Mouse (Mus musculus) neural tube, embryonic 12.5 days (tissue): ENCODE data around the gene Gdf15. TPM values are rescaled to one million over a fixed set of nuclear protein-coding genes. Genes with fewer than 3 reads are reported as not detected.
"Not testable (repeated sequence)": the region's sequence is repeated elsewhere in the genome, so short reads cannot be mapped to it uniquely, and the experiment has no call there.

Source experiments
- ATAC-seq: fragments of 200-750 bp; cut with Nextera tagmentation; 2 replicates; pipeline ENCODE4 v1.8.0; 2017; ENCODE audit warnings: low read depth, mild to moderate bottlenecking, moderate TSS enrichment, moderate library complexity; ENCODE audit not compliant: low FRiP score
- H3K27ac ChIP-seq: fragments of 300-500 bp; sonication (generic); 2 replicates; pipeline ENCODE4 v1.5.1; 2016
- H3K27me3 ChIP-seq: fragments of 300-500 bp; sonication (generic); replicated peaks from 2 replicates; pipeline ENCODE4 v1.6.1; 2016; ENCODE audit warnings: mild to moderate bottlenecking
- H3K36me3 ChIP-seq: fragments of 300-500 bp; sonication (generic); 2 replicates; pipeline ENCODE4 v1.6.1; 2016; ENCODE audit warnings: mild to moderate bottlenecking
- H3K4me1 ChIP-seq: fragments of 300-500 bp; sonication (generic); 2 replicates; pipeline ENCODE4 v1.6.1; 2016
- H3K4me2 ChIP-seq: fragments of 300-500 bp; sonication (generic); replicated peaks from 2 replicates; pipeline ENCODE4 v1.6.1; 2016; ENCODE audit warnings: mild to moderate bottlenecking
- H3K4me3 ChIP-seq: fragments of 300-500 bp; sonication (generic); 2 replicates; pipeline ENCODE4 v1.5.1; 2016
- H3K9ac ChIP-seq: fragments of 300-500 bp; sonication (generic); 2 replicates; pipeline ENCODE4 v1.6.1; 2016; ENCODE audit warnings: mild to moderate bottlenecking
- H3K9me3 ChIP-seq: fragments of 300-500 bp; sonication (generic); 2 replicates; pipeline ENCODE4 v1.6.1; 2016; ENCODE audit warnings: mild to moderate bottlenecking
- WGBS: fragments of 180-500 bp; shearing (Covaris S2); methylation state at CpG from one replicate; pipeline ENCODE4 v1.1.7; 2016; 5-methylcytosine and 5-hydroxymethylcytosine counted together
- polyA plus RNA-seq: library from polyadenylated mRNA; unstranded; fragments of >200 nt; fragmentation: Nextera tagmentation; extraction: Ambion mirVana; gene quantifications from 2 replicates; pipeline ENCODE4 v1.2.1, GENCODE M21; 2016

The Gdf15 gene
- polyA plus RNA-seq, 1 experiment from 2014 or later: not detected

DNA sequence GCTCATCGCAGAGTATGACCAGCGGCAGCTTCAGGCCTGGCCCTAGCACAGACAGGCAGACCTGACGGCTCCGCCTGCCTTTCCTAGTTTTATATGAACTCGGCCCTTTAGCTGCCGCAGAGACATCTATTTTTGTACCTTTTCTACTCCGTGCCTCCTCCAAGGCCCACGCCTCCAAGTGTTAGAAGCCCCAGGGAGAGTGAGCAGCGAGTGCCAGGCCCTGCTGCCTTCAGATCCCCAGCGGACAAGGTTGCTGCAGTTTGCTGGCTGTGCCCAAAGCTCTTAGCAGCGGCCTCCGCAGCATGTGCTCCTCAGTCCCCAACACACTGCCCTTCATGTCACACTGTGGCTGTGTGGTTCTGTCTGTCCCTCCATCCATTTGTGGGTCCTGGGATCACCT, 40.7 kb downstream of the Gdf15 start:
- Histone ChIP-seq H3K4me1 (peaks cover 34% of the 10 kb centered on the region), H3K9ac (no peak overlapping the region), H3K36me3 (peaks cover 49% of the 10 kb centered on the region), H3K4me3 (no peak overlapping the region), H3K27me3 (peaks cover 7% of the 10 kb centered on the region), H3K27ac (no peak overlapping the region), H3K4me2 (no peak overlapping the region), H3K9me3 (no peaks in the 10 kb centered on the region)
- no peak for ATAC-seq
- WGBS: 90% methylated on average over 12 of the region's 12 CpGs

DNA sequence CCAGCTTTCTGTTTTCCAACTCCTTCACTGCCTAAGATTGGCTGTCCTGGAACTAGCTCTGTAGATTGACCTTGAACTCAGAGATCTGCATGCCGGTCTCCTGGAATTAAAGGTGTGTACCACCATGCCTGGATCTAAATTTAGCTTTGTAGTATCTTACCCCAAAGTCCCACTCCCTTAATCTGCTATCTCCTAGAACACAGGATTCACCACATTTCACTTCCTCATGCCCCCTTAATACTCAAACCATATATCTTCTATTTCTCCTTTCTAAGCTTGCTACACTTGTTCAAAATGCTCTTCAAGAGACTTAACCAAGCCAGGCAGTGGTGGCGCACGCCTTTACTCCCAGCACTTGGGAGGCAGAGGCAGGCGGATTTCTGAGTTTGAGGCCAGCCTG, 44.3 kb downstream of the Gdf15 start:
- not testable (repeated sequence) for H3K9ac ChIP-seq, H3K27ac ChIP-seq, ATAC-seq, H3K27me3 ChIP-seq, H3K4me1 ChIP-seq, H3K4me2 ChIP-seq, H3K4me3 ChIP-seq, H3K9me3 ChIP-seq
- peaks cover 81% of the 10 kb centered on the region for H3K36me3 ChIP-seq
- WGBS: 94% methylated on average over 4 of the region's 4 CpGs

DNA sequence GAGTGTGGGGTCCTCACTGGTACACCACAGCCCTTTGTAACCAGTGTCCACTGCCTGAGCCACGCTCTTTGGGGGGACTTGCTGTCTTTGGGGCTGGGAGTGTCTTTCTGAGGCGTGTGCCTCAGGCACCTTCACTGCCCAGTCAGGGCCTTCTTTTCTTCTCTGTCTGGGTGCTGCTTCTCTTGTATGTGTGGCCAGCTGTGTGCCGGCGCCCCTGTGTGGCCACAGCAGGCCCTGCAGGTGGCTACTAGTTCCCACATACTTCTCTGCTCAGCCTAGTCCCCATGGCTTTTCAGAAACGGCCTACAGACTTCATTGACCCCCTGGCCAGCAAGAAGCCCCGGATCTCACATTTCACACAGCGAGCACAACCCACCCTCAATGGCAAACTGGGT, 47.0 kb downstream of the Gdf15 start:
- ATAC-seq: peak; percentile 60; the same call in 1 of the 2 replicates
- H3K27ac ChIP-seq: no peak overlapping the region
- no peak overlapping the region for H3K4me3 ChIP-seq
- no peaks in the 10 kb centered on the region for H3K9me3 ChIP-seq
- 41% methylated on average over 7 of the region's 7 CpGs for WGBS
- peaks cover 86% of the 10 kb centered on the region for H3K36me3 ChIP-seq
- no peaks in the 10 kb centered on the region for H3K27me3 ChIP-seq
- no peaks in the 10 kb centered on the region for H3K4me1 ChIP-seq
- H3K9ac ChIP-seq: no peak overlapping the region
- H3K4me2 ChIP-seq: no peak overlapping the region

GRCm38 (mm10) chr8:70584606-70585257, 47.5 kb downstream of the Gdf15 start:
- 88% methylated on average over 9 of the region's 9 CpGs for WGBS
- peak; percentile 25 for ATAC-seq
- no peak overlapping the region for H3K4me2 ChIP-seq
- no peak overlapping the region for H3K4me3 ChIP-seq
- H3K9me3 ChIP-seq: no peaks in the 10 kb centered on the region
- no peak overlapping the region for H3K27ac ChIP-seq
- peaks cover 85% of the 10 kb centered on the region for H3K36me3 ChIP-seq
- no peaks in the 10 kb centered on the region for H3K4me1 ChIP-seq
- H3K27me3 ChIP-seq: no peaks in the 10 kb centered on the region
- no peak overlapping the region for H3K9ac ChIP-seq

DNA sequence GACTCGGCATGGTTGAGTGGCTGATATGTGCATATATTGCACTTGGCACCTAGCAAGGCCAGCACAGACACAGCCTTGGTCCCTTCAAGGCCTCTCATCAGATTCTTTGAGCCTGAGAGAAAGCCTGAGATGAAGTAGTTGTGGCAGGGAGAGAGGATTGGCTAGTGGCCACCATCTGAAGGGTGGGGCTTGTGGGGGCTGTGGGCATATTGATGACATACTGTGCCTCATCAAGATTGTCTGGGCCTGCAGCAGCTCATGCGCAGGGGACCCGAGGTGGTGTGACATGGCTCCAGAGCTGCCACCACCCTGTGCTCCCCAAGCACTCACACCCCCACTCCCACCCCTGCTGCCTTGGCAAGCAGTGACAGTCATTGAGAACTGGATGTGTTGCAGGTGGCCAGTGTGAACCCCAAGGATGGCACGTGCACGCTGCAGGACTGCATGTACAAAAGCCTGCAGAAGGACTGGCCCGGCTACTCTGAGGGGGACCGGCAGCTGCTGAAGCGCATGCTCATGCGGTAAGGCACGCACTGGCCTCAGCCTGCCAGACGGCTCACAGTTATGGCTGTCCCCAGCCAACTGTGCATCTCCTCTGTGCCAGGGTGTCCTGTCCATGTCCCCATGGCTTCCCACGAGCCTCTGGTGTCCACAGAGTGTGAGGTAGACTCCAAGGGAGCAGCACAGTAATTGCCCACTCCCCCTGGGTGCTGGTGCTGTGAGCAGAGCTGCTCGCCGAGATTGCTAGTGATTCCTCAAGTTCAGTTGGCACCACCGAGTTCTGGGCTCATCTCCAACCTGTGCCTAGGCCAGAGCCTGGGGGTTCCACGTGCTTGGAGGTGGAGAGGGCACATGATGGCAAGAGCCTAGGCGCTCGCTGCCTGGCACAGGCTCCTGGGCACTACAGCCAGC, 48.5 kb downstream of the Gdf15 start:
- no peak overlapping the region for H3K4me2 ChIP-seq
- no peak for ATAC-seq
- no peaks in the 10 kb centered on the region for H3K4me1 ChIP-seq
- WGBS: 95% methylated on average over 18 of the region's 18 CpGs
- H3K36me3 ChIP-seq: peaks cover 84% of the 10 kb centered on the region
- H3K9ac ChIP-seq: no peak overlapping the region
- no peaks in the 10 kb centered on the region for H3K9me3 ChIP-seq
- no peak overlapping the region for H3K27ac ChIP-seq
- no peaks in the 10 kb centered on the region for H3K27me3 ChIP-seq
- H3K4me3 ChIP-seq: no peak overlapping the region

Other genes starting within 250 kb of the Gdf15 start
- gene Crtc1, start 192.9 kb downstream of the Gdf15 start, polyA plus RNA-seq: 22.3 and 24.6 TPM in 2 replicates
- gene Klhl26, start 155.5 kb downstream of the Gdf15 start, polyA plus RNA-seq: 20.4 and 22.5 TPM in 2 replicates
- gene Tmem59l, start 145.1 kb downstream of the Gdf15 start, polyA plus RNA-seq: 37.9 and 38.3 TPM in 2 replicates
- gene Crlf1, start 139.3 kb downstream of the Gdf15 start, polyA plus RNA-seq: 1.9 and 4.5 TPM in 2 replicates
- 123 and 135 TPM in 2 replicates for gene Rex1bd, start 125.7 kb downstream of the Gdf15 start, polyA plus RNA-seq
- 766 and 781 TPM in 2 replicates for gene Uba52, start 121.7 kb downstream of the Gdf15 start, polyA plus RNA-seq
- 349 and 353 TPM in 2 replicates for gene Fkbp8, start 104.7 kb downstream of the Gdf15 start, polyA plus RNA-seq
- 45.5 and 50.3 TPM in 2 replicates for gene Kxd1, start 104.5 kb downstream of the Gdf15 start, polyA plus RNA-seq
- gene Ell, start 93.0 kb downstream of the Gdf15 start, polyA plus RNA-seq: 17.8 and 19.5 TPM in 2 replicates
- gene Isyna1, start 38.1 kb downstream of the Gdf15 start, polyA plus RNA-seq: 116 TPM in 2 replicates
- gene Ssbp4, start 23.6 kb downstream of the Gdf15 start, polyA plus RNA-seq: 139 and 144 TPM in 2 replicates
- gene Lrrc25, start 16.3 kb downstream of the Gdf15 start, polyA plus RNA-seq: 0.68 and 1.3 TPM in 2 replicates
- 181 and 188 TPM in 2 replicates for gene Pgpep1, start 27.9 kb upstream of the Gdf15 start, polyA plus RNA-seq
- 264 and 277 TPM in 2 replicates for gene Lsm4, start 40.8 kb upstream of the Gdf15 start, polyA plus RNA-seq
- 248 and 267 TPM in 2 replicates for gene Jund, start 66.5 kb upstream of the Gdf15 start, polyA plus RNA-seq
- gene Iqcn, start 71.0 kb upstream of the Gdf15 start, polyA plus RNA-seq: 0.06 and 0.16 TPM in 2 replicates
- gene Gm3336, start 86.1 kb upstream of the Gdf15 start, polyA plus RNA-seq: not detected in 2 replicates
- gene Pde4c, start 91.3 kb upstream of the Gdf15 start, polyA plus RNA-seq: 0.19 and 0.41 TPM in 2 replicates
- 184 and 199 TPM in 2 replicates for gene Rab3a, start 122.2 kb upstream of the Gdf15 start, polyA plus RNA-seq
- 45.0 and 51.2 TPM in 2 replicates for gene Mpv17l2, start 128.5 kb upstream of the Gdf15 start, polyA plus RNA-seq
- gene Pik3r2, start 144.3 kb upstream of the Gdf15 start, polyA plus RNA-seq: 84.0 and 84.6 TPM in 2 replicates
- 15.9 and 17.4 TPM in 2 replicates for gene Mast3, start 172.6 kb upstream of the Gdf15 start, polyA plus RNA-seq
- not detected in 2 replicates for gene Il12rb1, start 176.0 kb upstream of the Gdf15 start, polyA plus RNA-seq
- 9.7 and 10.2 TPM in 2 replicates for gene Arrdc2, start 207.3 kb upstream of the Gdf15 start, polyA plus RNA-seq
- gene Kcnn1, start 230.8 kb upstream of the Gdf15 start, polyA plus RNA-seq: 24.8 and 26.4 TPM in 2 replicates
- gene Ccdc124, start 241.5 kb upstream of the Gdf15 start, polyA plus RNA-seq: 142 and 145 TPM in 2 replicates